Mouse (Mus musculus) megakaryocyte progenitor cell, adult 5-6 weeks (primary cell): ENCODE measurements around the gene Il27ra. TPM values are rescaled to one million over a fixed set of nuclear protein-coding genes. Genes with fewer than 3 reads are reported as not detected.

Experiments used
- ATAC-seq: replicated peaks from 2 replicates; pipeline ENCODE4 v1.8.0; 2016; ENCODE audit warnings: mild to moderate bottlenecking, moderate TSS enrichment, inconsistent platforms; ENCODE audit not compliant: poor library complexity
- total RNA-seq, 2 experiments: library from RNA; stranded (forward) in 1 of 2; stranded (reverse) in 1 of 2; fragments of 157-497, 149-512 nt in 1 of 2; fragments of 200-1000 nt in 1 of 2; gene quantifications; 2 replicates each; pipeline versions ENCODE4 v1.2.3 to v1.2.4; 2015 to 2017

Il27ra gene
- total RNA-seq (2015) (0.85 and 1.9 TPM in 2 replicates), total RNA-seq (2017) (1.9 TPM in 2 replicates)

- peak; percentile 69 for ATAC-seq
Measured at GRCm38 (mm10) chr8:84042066-84042947, at the start of gene Il27ra. Il27ra (minus strand) TSS chr8:84042589.

GRCm38 (mm10) chr8:84090585-84090984 is 48.2 kb upstream of the Il27ra start:
- no peak for ATAC-seq

GRCm38 (mm10) chr8:84089277-84089676 is 46.9 kb upstream of the Il27ra start:
- ATAC-seq: no peak

- no peak for ATAC-seq
Measured at GRCm38 (mm10) chr8:84087821-84088220, 45.4 kb upstream of the Il27ra start.

GRCm38 (mm10) chr8:84087156-84087555 is 44.8 kb upstream of the Il27ra start:
- no peak for ATAC-seq

- ATAC-seq: no peak
Measured at GRCm38 (mm10) chr8:84084341-84085115, 42.1 kb upstream of the Il27ra start.

- no peak for ATAC-seq
Measured at GRCm38 (mm10) chr8:84083829-84084241, 41.4 kb upstream of the Il27ra start.

- no peak for ATAC-seq
Measured at GRCm38 (mm10) chr8:84079206-84079605, 36.8 kb upstream of the Il27ra start.

- ATAC-seq: no peak
Measured at GRCm38 (mm10) chr8:84076849-84077248, 34.5 kb upstream of the Il27ra start.

GRCm38 (mm10) chr8:84076412-84076811 is 34.0 kb upstream of the Il27ra start:
- peak; percentile 32; the same call in 1 of the 2 replicates for ATAC-seq

- no peak for ATAC-seq
Measured at GRCm38 (mm10) chr8:84073230-84073976, 31.0 kb upstream of the Il27ra start.

- ATAC-seq: no peak
Measured at GRCm38 (mm10) chr8:84072321-84072720, 29.9 kb upstream of the Il27ra start.

GRCm38 (mm10) chr8:84071921-84072320 is 29.5 kb upstream of the Il27ra start:
- no peak for ATAC-seq

- ATAC-seq: no peak
Measured at GRCm38 (mm10) chr8:84070667-84071066, 28.3 kb upstream of the Il27ra start.

- ATAC-seq: no peak
Measured at GRCm38 (mm10) chr8:84070241-84070640, 27.9 kb upstream of the Il27ra start.

- no peak for ATAC-seq
Measured at GRCm38 (mm10) chr8:84069750-84070149, 27.4 kb upstream of the Il27ra start.

GRCm38 (mm10) chr8:84069169-84069568 is 26.8 kb upstream of the Il27ra start:
- no peak for ATAC-seq

- no peak for ATAC-seq
Measured at GRCm38 (mm10) chr8:84068316-84069035, 26.1 kb upstream of the Il27ra start.

GRCm38 (mm10) chr8:84067911-84068310 is 25.5 kb upstream of the Il27ra start:
- no peak for ATAC-seq

- peak; percentile 59 for ATAC-seq
Measured at GRCm38 (mm10) chr8:84067047-84067573, 24.7 kb upstream of the Il27ra start.
